Mouse (Mus musculus) gonadal fat pad, adult 2 months (tissue): Measurements from ENCODE around the gene Chfr. TPM values are rescaled to one million over a fixed set of nuclear protein-coding genes. Genes with fewer than 3 reads are reported as not detected.

Experiments
- polyA plus RNA-seq: library from polyadenylated mRNA; depleted of rRNA; stranded (reverse); fragments of >200 nt; gene quantifications from 2 replicates; pipeline ENCODE4 v1.2.3, GENCODE M21; 2012; rRNA removed

The Chfr gene
- polyA plus RNA-seq, 1 experiment, result 42.0 TPM

Other genes starting within 250 kb of the Chfr start
- 1.7 and 2.3 TPM in 2 replicates for gene Gm15446, start 212.4 kb upstream of the Chfr start, polyA plus RNA-seq
- gene Zfp932, start 139.3 kb upstream of the Chfr start, polyA plus RNA-seq, result 8.7 and 10.1 TPM in 2 replicates
- gene Gm17655, start 63.3 kb upstream of the Chfr start, polyA plus RNA-seq, result 0.15 TPM in 2 replicates
- gene Gm35315, start 41.4 kb upstream of the Chfr start, polyA plus RNA-seq, result 0.08 and 0.18 TPM in 2 replicates
- gene Plcxd1, start 35.9 kb upstream of the Chfr start, polyA plus RNA-seq, result 5.1 and 5.5 TPM in 2 replicates
- gene Gtpbp6, start 27.6 kb upstream of the Chfr start, polyA plus RNA-seq, result 65.3 and 74.9 TPM in 2 replicates
- gene Zfp605, start 25.8 kb upstream of the Chfr start, polyA plus RNA-seq, result 1.9 and 2.1 TPM in 2 replicates
- 14.3 and 15.1 TPM in 2 replicates for gene Golga3, start 40.9 kb downstream of the Chfr start, polyA plus RNA-seq
- gene Ankle2, start 95.2 kb downstream of the Chfr start, polyA plus RNA-seq, result 11.2 and 11.7 TPM in 2 replicates
- gene Pgam5, start 134.1 kb downstream of the Chfr start, polyA plus RNA-seq, result 21.6 and 26.3 TPM in 2 replicates
- gene Pxmp2, start 150.3 kb downstream of the Chfr start, polyA plus RNA-seq, result 24.1 and 28.5 TPM in 2 replicates
- gene Pole, start 150.5 kb downstream of the Chfr start, polyA plus RNA-seq, result 4.3 and 4.5 TPM in 2 replicates
- gene P2rx2, start 207.4 kb downstream of the Chfr start, polyA plus RNA-seq, result 62.2 and 62.9 TPM in 2 replicates
- gene Lrcol1, start 208.9 kb downstream of the Chfr start, polyA plus RNA-seq, result 265 and 353 TPM in 2 replicates